Mouse (Mus musculus): Measurements from ENCODE around the gene Ucp3. TPM values are rescaled to one million over a fixed set of nuclear protein-coding genes. Genes with fewer than 3 reads are reported as not detected.

Ucp3 gene
- total RNA-seq, 2 experiments from 2014 or later = 46.7 to 47.5 TPM

Other genes with a start within 250 kb of the Ucp3 start
- gene Pgm2l1, start 245.6 kb upstream of the Ucp3 start, total RNA-seq (2021) = 10 to 100 TPM in 1 of 2 experiments, 1 to 10 TPM in 1; 9.4 to 10.2 TPM
- 10 to 100 TPM; 15.2 to 17.6 TPM for gene P4ha3, start 187.5 kb upstream of the Ucp3 start, total RNA-seq (2021)
- gene C2cd3, start 100.8 kb upstream of the Ucp3 start, total RNA-seq (2021) = 10 to 100 TPM; 12.6 to 14.3 TPM
- 10 to 100 TPM; 31.4 to 42.2 TPM for gene Ppme1, start 100.7 kb upstream of the Ucp3 start, total RNA-seq (2021)
- gene Ucp2, start 20.3 kb downstream of the Ucp3 start, total RNA-seq (2021) = 100 to 1,000 TPM; 191 to 225 TPM
- under 1 TPM; 0.18 to 0.20 TPM for gene Dnajb13, start 42.0 kb downstream of the Ucp3 start, total RNA-seq (2021)
- 10 to 100 TPM; 10.7 to 13.1 TPM for gene Coa4, start 64.1 kb downstream of the Ucp3 start, total RNA-seq (2021)
- 10 to 100 TPM; 74.5 to 88.0 TPM for gene Rab6a, start 134.4 kb downstream of the Ucp3 start, total RNA-seq (2021)
- 10 to 100 TPM; 60.1 to 67.2 TPM for gene Mrpl48, start 135.3 kb downstream of the Ucp3 start, total RNA-seq (2021)
- 10 to 100 TPM; 18.0 to 21.6 TPM for gene Plekhb1, start 189.4 kb downstream of the Ucp3 start, total RNA-seq (2021)
- 10 to 100 TPM; 65.7 to 67.8 TPM for gene Fam168a, start 233.6 kb downstream of the Ucp3 start, total RNA-seq (2021)